Mouse (Mus musculus): ENCODE results near the gene Fcrla. TPM values are rescaled to one million over a fixed set of nuclear protein-coding genes. Genes with fewer than 3 reads are reported as not detected.

Fcrla gene
- total RNA-seq, 2 experiments from 2014 or later = 0.26 to 0.61 TPM

- no peak for DNase-seq (ENCODE audit: low spot score in 2 of 2)
Observed at GRCm38 (mm10) chr1:170932043-170932442, 4.7 kb upstream of the Fcrla start.

- no peak for DNase-seq (ENCODE audit: low spot score in 2 of 2)
Observed at GRCm38 (mm10) chr1:170929245-170929644, 1.9 kb upstream of the Fcrla start.

GRCm38 (mm10) chr1:170928467-170928866 lies 1.1 kb upstream of the Fcrla start:
- DNase-seq (ENCODE audit: low spot score in 2 of 2) = no peak

- no peak for DNase-seq (ENCODE audit: low spot score in 2 of 2)
Observed at GRCm38 (mm10) chr1:170926941-170927340, 442 bp downstream of the Fcrla start.

GRCm38 (mm10) chr1:170924485-170924884 lies 2.9 kb downstream of the Fcrla start:
- no peak for DNase-seq (ENCODE audit: low spot score in 2 of 2)

- DNase-seq (ENCODE audit: low spot score in 2 of 2) = no peak
Observed at GRCm38 (mm10) chr1:170919308-170919707, 8.1 kb downstream of the Fcrla start.

GRCm38 (mm10) chr1:170915657-170916056 lies 11.7 kb downstream of the Fcrla start:
- DNase-seq (ENCODE audit: low spot score in 2 of 2) = no peak

- DNase-seq (ENCODE audit: low spot score in 2 of 2) = no peak
Observed at GRCm38 (mm10) chr1:170912891-170913615, 14.3 kb downstream of the Fcrla start, which contains the start of gene Fcrlb. Gene Fcrlb (minus strand): TSS chr1:170912941.

GRCm38 (mm10) chr1:170911907-170912660 lies 15.3 kb downstream of the Fcrla start:
- no peak for DNase-seq (ENCODE audit: low spot score in 2 of 2)

GRCm38 (mm10) chr1:170908341-170908740 lies 19.0 kb downstream of the Fcrla start:
- no peak for DNase-seq (ENCODE audit: low spot score in 2 of 2)

GRCm38 (mm10) chr1:170907456-170908191 lies 19.8 kb downstream of the Fcrla start:
- peak in 1 of 2 experiments; percentile 29 for DNase-seq (ENCODE audit: low spot score in 2 of 2)

GRCm38 (mm10) chr1:170907111-170907455 lies 20.3 kb downstream of the Fcrla start:
- DNase-seq (ENCODE audit: low spot score in 2 of 2) = no peak

GRCm38 (mm10) chr1:170903485-170903884 lies 23.9 kb downstream of the Fcrla start:
- DNase-seq (ENCODE audit: low spot score in 2 of 2) = no peak

GRCm38 (mm10) chr1:170901536-170902238 lies 25.7 kb downstream of the Fcrla start:
- DNase-seq (ENCODE audit: low spot score in 2 of 2) = peak; percentile 70 to 81

- DNase-seq (ENCODE audit: low spot score in 2 of 2) = peak in 1 of 2 experiments; percentile 48
Observed at GRCm38 (mm10) chr1:170900799-170901467, 26.4 kb downstream of the Fcrla start.

- no peak for DNase-seq (ENCODE audit: low spot score in 2 of 2)
Observed at GRCm38 (mm10) chr1:170898413-170899075, 28.8 kb downstream of the Fcrla start.

- DNase-seq (ENCODE audit: low spot score in 2 of 2) = no peak
Observed at GRCm38 (mm10) chr1:170896651-170897281, 30.6 kb downstream of the Fcrla start.

- no peak for DNase-seq (ENCODE audit: low spot score in 2 of 2)
Observed at GRCm38 (mm10) chr1:170894603-170895602, 32.5 kb downstream of the Fcrla start.
